Comparison of ENCODE assay signal across 1 mouse cellular context in genomic region chr5:34880307-34880706, GRCm38 (mm10). TPM values are rescaled to one million over a fixed set of nuclear protein-coding genes. Genes with fewer than 3 reads are reported as not detected.
"Had no signal": no experiment of that assay in that cellular context is flagged by ENCODE, and none has a peak within 500 bp of the region (broad histone marks: within the 10 kb centered on the region; RNA-seq: fewer than 3 reads in every experiment).

No protein-coding gene starts in this region.

RNA-seq across cellular contexts. Expression of gene Msantd1, which starts 27.5 kb away (rescaled TPM):
- polyA plus RNA-seq: myocyte had no signal
